Mouse (Mus musculus): ENCODE measurements at regions not wholly inside any gene's neighbourhood (a gene's known extent, or its start where the extent isn't known, plus 50 kb on each side); places are given as distances from the start of the nearest gene placed in this dataset.

GRCm38 (mm10) chr2:50694849-50695248, 398.2 kb upstream of the Mmadhc start:
- no peaks in the 10 kb centered on the region for H3K27me3 ChIP-seq (replicated peaks)
- H3K9me3 ChIP-seq, result no peaks in the 10 kb centered on the region
- ATAC-seq (ENCODE audit: insufficient read depth, low FRiP score, low read depth), result no peak
- H3K36me3 ChIP-seq, result no peaks in the 10 kb centered on the region
- no peak overlapping the region for H3K4me3 ChIP-seq (replicated peaks)
- H3K4me1 ChIP-seq, result no peaks in the 10 kb centered on the region
- WGBS, result 78% methylated on average over 2 of the region's 2 CpGs
- no peak overlapping the region for H3K27ac ChIP-seq
- H3K4me2 ChIP-seq, result no peak overlapping the region
- H3K9ac ChIP-seq, result no peak overlapping the region

GRCm38 (mm10) chr2:50693784-50694350, 397.3 kb upstream of the Mmadhc start:
- Histone ChIP-seq H3K9me3 (no peaks in the 10 kb centered on the region), H3K4me1 (no peaks in the 10 kb centered on the region), H3K27ac (no peak overlapping the region), H3K27me3 (replicated peaks) (no peaks in the 10 kb centered on the region), H3K4me2 (no peak overlapping the region), H3K4me3 (replicated peaks) (no peak overlapping the region), H3K36me3 (no peaks in the 10 kb centered on the region), H3K9ac (no peak overlapping the region)
- ATAC-seq (ENCODE audit: insufficient read depth, low FRiP score, low read depth), result no peak
- WGBS, result 79% methylated on average over 7 of the region's 7 CpGs

- H3K4me2 ChIP-seq, result no peak overlapping the region
- ATAC-seq (ENCODE audit: insufficient read depth, low FRiP score, low read depth), result no peak
- no peaks in the 10 kb centered on the region for H3K4me1 ChIP-seq
- H3K4me3 ChIP-seq (replicated peaks), result no peak overlapping the region
- no peaks in the 10 kb centered on the region for H3K27me3 ChIP-seq (replicated peaks)
- H3K27ac ChIP-seq, result no peak overlapping the region
- no peak overlapping the region for H3K9ac ChIP-seq
- H3K36me3 ChIP-seq, result no peaks in the 10 kb centered on the region
- 72% methylated on average over 11 of the region's 11 CpGs for WGBS
- no peaks in the 10 kb centered on the region for H3K9me3 ChIP-seq
Observed at GRCm38 (mm10) chr2:50690120-50691103, 393.8 kb upstream of the Mmadhc start.

GRCm38 (mm10) chr2:50687672-50688151, 391.1 kb upstream of the Mmadhc start:
- H3K4me3 ChIP-seq (replicated peaks), result no peak overlapping the region
- H3K4me2 ChIP-seq, result no peak overlapping the region
- 79% methylated on average over 10 of the region's 10 CpGs for WGBS
- H3K27ac ChIP-seq, result 0 out of 2 replicates have a peak overlapping the region, but pooled peaks have one; percentile 24
- no peaks in the 10 kb centered on the region for H3K9me3 ChIP-seq
- ATAC-seq (ENCODE audit: insufficient read depth, low FRiP score, low read depth), result no peak
- H3K9ac ChIP-seq, result no peak overlapping the region
- no peaks in the 10 kb centered on the region for H3K4me1 ChIP-seq
- no peaks in the 10 kb centered on the region for H3K27me3 ChIP-seq (replicated peaks)
- no peaks in the 10 kb centered on the region for H3K36me3 ChIP-seq

- Histone ChIP-seq H3K4me2 (no peak overlapping the region), H3K27me3 (replicated peaks) (no peaks in the 10 kb centered on the region), H3K4me3 (replicated peaks) (no peak overlapping the region), H3K4me1 (no peaks in the 10 kb centered on the region), H3K9me3 (no peaks in the 10 kb centered on the region), H3K36me3 (no peaks in the 10 kb centered on the region), H3K9ac (no peak overlapping the region), H3K27ac (peak overlapping the region; percentile 24; the same call in 1 of the 2 replicates)
- WGBS, result 43% methylated on average over 5 of the region's 5 CpGs
- ATAC-seq (ENCODE audit: insufficient read depth, low FRiP score, low read depth), result no peak; the same call in 1 of the 2 replicates
Observed at GRCm38 (mm10) chr2:50687222-50687621, 390.6 kb upstream of the Mmadhc start.

- ATAC-seq (ENCODE audit: insufficient read depth, low FRiP score, low read depth), result no peak
- H3K27ac ChIP-seq, result no peak overlapping the region
- no peak overlapping the region for H3K9ac ChIP-seq
- no peaks in the 10 kb centered on the region for H3K36me3 ChIP-seq
- no peak overlapping the region for H3K4me2 ChIP-seq
- H3K4me1 ChIP-seq, result no peaks in the 10 kb centered on the region
- WGBS, result 76% methylated on average over 1 of the region's 1 CpGs
- H3K9me3 ChIP-seq, result no peaks in the 10 kb centered on the region; the same call in 1 of the 2 replicates
- no peaks in the 10 kb centered on the region for H3K27me3 ChIP-seq (replicated peaks)
- H3K4me3 ChIP-seq (replicated peaks), result no peak overlapping the region
Observed at GRCm38 (mm10) chr2:50677456-50677855, 380.9 kb upstream of the Mmadhc start.

GRCm38 (mm10) chr2:50675736-50676550, 379.3 kb upstream of the Mmadhc start:
- no peak overlapping the region for H3K4me3 ChIP-seq (replicated peaks)
- H3K36me3 ChIP-seq, result no peaks in the 10 kb centered on the region
- no peak overlapping the region for H3K4me2 ChIP-seq
- H3K27me3 ChIP-seq (replicated peaks), result no peaks in the 10 kb centered on the region
- H3K9ac ChIP-seq, result no peak overlapping the region
- ATAC-seq (ENCODE audit: insufficient read depth, low FRiP score, low read depth), result no peak
- no peak overlapping the region for H3K27ac ChIP-seq
- 77% methylated on average over 7 of the region's 7 CpGs for WGBS
- H3K4me1 ChIP-seq, result no peaks in the 10 kb centered on the region
- H3K9me3 ChIP-seq, result no peaks in the 10 kb centered on the region; the same call in 1 of the 2 replicates

- ATAC-seq (ENCODE audit: insufficient read depth, low FRiP score, low read depth), result no peak
- WGBS, result 79% methylated on average over 3 of the region's 3 CpGs
- H3K9ac ChIP-seq, result no peak overlapping the region
Observed at GRCm38 (mm10) chr2:50674856-50675175, 378.2 kb upstream of the Mmadhc start.

GRCm38 (mm10) chr2:50674151-50674855, 377.7 kb upstream of the Mmadhc start:
- Histone ChIP-seq H3K9me3 (no peaks in the 10 kb centered on the region; the same call in 1 of the 2 replicates), H3K4me3 (replicated peaks) (no peak overlapping the region), H3K4me2 (no peak overlapping the region), H3K27me3 (replicated peaks) (no peaks in the 10 kb centered on the region), H3K36me3 (no peaks in the 10 kb centered on the region), H3K4me1 (no peaks in the 10 kb centered on the region), H3K27ac (no peak overlapping the region), H3K9ac (no peak overlapping the region)
- WGBS, result 74% methylated on average over 7 of the region's 7 CpGs
- no peak for ATAC-seq (ENCODE audit: insufficient read depth, low FRiP score, low read depth)

More at GRCm38 (mm10) chr2:50674856-50675175, 378.2 kb upstream of the Mmadhc start:
- Histone ChIP-seq H3K27me3 (replicated peaks) (no peaks in the 10 kb centered on the region), H3K4me1 (no peaks in the 10 kb centered on the region), H3K4me2 (no peak overlapping the region), H3K4me3 (replicated peaks) (no peak overlapping the region), H3K27ac (no peak overlapping the region), H3K9me3 (no peaks in the 10 kb centered on the region; the same call in 1 of the 2 replicates), H3K36me3 (no peaks in the 10 kb centered on the region)

GRCm38 (mm10) chr2:50669297-50669696, 372.7 kb upstream of the Mmadhc start:
- Histone ChIP-seq H3K4me1 (no peaks in the 10 kb centered on the region), H3K27ac (no peak overlapping the region), H3K9ac (no peak overlapping the region), H3K4me3 (replicated peaks) (no peak overlapping the region), H3K9me3 (no peaks in the 10 kb centered on the region), H3K36me3 (no peaks in the 10 kb centered on the region), H3K4me2 (no peak overlapping the region), H3K27me3 (replicated peaks) (no peaks in the 10 kb centered on the region)
- ATAC-seq (ENCODE audit: insufficient read depth, low FRiP score, low read depth), result no peak

- no peak overlapping the region for H3K27ac ChIP-seq
- H3K4me2 ChIP-seq, result no peak overlapping the region
- WGBS, result 35% methylated on average over 1 of the region's 1 CpGs
- H3K4me3 ChIP-seq (replicated peaks), result no peak overlapping the region
- H3K9me3 ChIP-seq, result no peaks in the 10 kb centered on the region
- H3K4me1 ChIP-seq, result no peaks in the 10 kb centered on the region
- H3K27me3 ChIP-seq (replicated peaks), result no peaks in the 10 kb centered on the region
- H3K9ac ChIP-seq, result no peak overlapping the region
- no peak for ATAC-seq (ENCODE audit: insufficient read depth, low FRiP score, low read depth)
- H3K36me3 ChIP-seq, result no peaks in the 10 kb centered on the region
Observed at GRCm38 (mm10) chr2:50668789-50669188, 372.2 kb upstream of the Mmadhc start.
